Mouse (Mus musculus): ENCODE measurements around the gene Vopp1. TPM values are rescaled to one million over a fixed set of nuclear protein-coding genes. Genes with fewer than 3 reads are reported as not detected.
"Not testable (repeated sequence)": the region's sequence is repeated elsewhere in the genome, so short reads cannot be mapped to it uniquely, and the experiment has no call there.

The Vopp1 gene
- polyA plus RNA-seq, 1 experiment from 2014 or later: 59.7 TPM

GRCm38 (mm10) chr6:57811748-57812730 is 12.9 kb downstream of the Vopp1 start:
- ATAC-seq (ENCODE audit: low FRiP score, low read depth): no peak
- WGBS: 80% methylated on average over 3 of the region's 3 CpGs
- H3K4me3 ChIP-seq: no peak overlapping the region

GRCm38 (mm10) chr6:57805218-57806069 is 19.5 kb downstream of the Vopp1 start:
- Histone ChIP-seq H3K4me1 (no peaks in the 10 kb centered on the region), H3K36me3 (peaks cover 9% of the 10 kb centered on the region; the same call in 1 of the 2 replicates), H3K9me3 (0 out of 2 replicates have a peak, but pooled peaks cover 7% of the 10 kb centered on the region), H3K27me3 (no peaks in the 10 kb centered on the region), H3K4me2 (replicated peaks) (no peak overlapping the region), H3K4me3 (no peak overlapping the region), H3K9ac (no peak overlapping the region), H3K27ac (no peak overlapping the region)
- WGBS: 86% methylated on average over 5 of the region's 5 CpGs
- no peak for ATAC-seq (ENCODE audit: low FRiP score, low read depth)

More at GRCm38 (mm10) chr6:57811748-57812730, 12.9 kb downstream of the Vopp1 start:
- Histone ChIP-seq H3K9me3 (0 out of 2 replicates have a peak, but pooled peaks cover 7% of the 10 kb centered on the region), H3K4me2 (replicated peaks) (no peak overlapping the region), H3K36me3 (peaks cover 9% of the 10 kb centered on the region; the same call in 1 of the 2 replicates), H3K27ac (no peak overlapping the region), H3K27me3 (no peaks in the 10 kb centered on the region), H3K4me1 (0 out of 2 replicates have a peak, but pooled peaks cover 4% of the 10 kb centered on the region), H3K9ac (no peak overlapping the region)

GRCm38 (mm10) chr6:57803130-57803529 is 21.8 kb downstream of the Vopp1 start:
- no peak for ATAC-seq (ENCODE audit: low FRiP score, low read depth)
- H3K4me1 ChIP-seq: no peaks in the 10 kb centered on the region
- no peak overlapping the region for H3K9ac ChIP-seq
- no peak overlapping the region for H3K4me2 ChIP-seq (replicated peaks)
- 78% methylated on average over 2 of the region's 2 CpGs for WGBS
- H3K9me3 ChIP-seq: no peaks in the 10 kb centered on the region
- no peaks in the 10 kb centered on the region for H3K36me3 ChIP-seq
- no peaks in the 10 kb centered on the region for H3K27me3 ChIP-seq
- no peak overlapping the region for H3K27ac ChIP-seq
- no peak overlapping the region for H3K4me3 ChIP-seq

- Histone ChIP-seq H3K9ac (no peak overlapping the region), H3K9me3 (no peaks in the 10 kb centered on the region), H3K36me3 (no peaks in the 10 kb centered on the region), H3K4me3 (no peak overlapping the region), H3K27me3 (no peaks in the 10 kb centered on the region), H3K27ac (no peak overlapping the region), H3K4me1 (no peaks in the 10 kb centered on the region), H3K4me2 (replicated peaks) (no peak overlapping the region)
- ATAC-seq (ENCODE audit: low FRiP score, low read depth): no peak
- 92% methylated on average over 1 of the region's 1 CpGs for WGBS
These were observed 26.0 kb downstream of the Vopp1 start for GRCm38 (mm10) chr6:57798986-57799385.

GRCm38 (mm10) chr6:57796853-57797423 is 28.0 kb downstream of the Vopp1 start:
- Histone ChIP-seq H3K4me3 (no peak overlapping the region), H3K27me3 (no peaks in the 10 kb centered on the region), H3K9ac (no peak overlapping the region), H3K4me1 (no peaks in the 10 kb centered on the region), H3K36me3 (no peaks in the 10 kb centered on the region), H3K27ac (no peak overlapping the region), H3K9me3 (no peaks in the 10 kb centered on the region), H3K4me2 (replicated peaks) (no peak overlapping the region)
- ATAC-seq (ENCODE audit: low FRiP score, low read depth): no peak
- 86% methylated on average over 3 of the region's 3 CpGs for WGBS

- ATAC-seq (ENCODE audit: low FRiP score, low read depth): no peak
These were observed 29.1 kb downstream of the Vopp1 start for GRCm38 (mm10) chr6:57795835-57796234.

GRCm38 (mm10) chr6:57792821-57793220 is 32.1 kb downstream of the Vopp1 start:
- not testable (repeated sequence) for H3K4me3 ChIP-seq; H3K27ac ChIP-seq; H3K36me3 ChIP-seq; H3K4me2 ChIP-seq (replicated peaks); ATAC-seq (ENCODE audit: low FRiP score, low read depth); H3K4me1 ChIP-seq; H3K9me3 ChIP-seq; H3K27me3 ChIP-seq; H3K9ac ChIP-seq
- 70% methylated on average over 9 of the region's 9 CpGs for WGBS

More at GRCm38 (mm10) chr6:57795835-57796234, 29.1 kb downstream of the Vopp1 start:
- 65% methylated on average over 3 of the region's 3 CpGs for WGBS
- no peak overlapping the region for H3K27ac ChIP-seq
- no peaks in the 10 kb centered on the region for H3K4me1 ChIP-seq
- H3K9me3 ChIP-seq: no peaks in the 10 kb centered on the region
- H3K4me3 ChIP-seq: no peak overlapping the region
- H3K36me3 ChIP-seq: no peaks in the 10 kb centered on the region
- no peak overlapping the region for H3K4me2 ChIP-seq (replicated peaks)
- no peak overlapping the region for H3K9ac ChIP-seq
- no peaks in the 10 kb centered on the region for H3K27me3 ChIP-seq

- Histone ChIP-seq H3K4me2 (replicated peaks) (no peak overlapping the region), H3K4me1 (no peaks in the 10 kb centered on the region), H3K4me3 (no peak overlapping the region), H3K27ac (no peak overlapping the region), H3K27me3 (no peaks in the 10 kb centered on the region), H3K36me3 (peaks cover 16% of the 10 kb centered on the region), H3K9me3 (peaks cover 3% of the 10 kb centered on the region; the same call in 1 of the 2 replicates), H3K9ac (no peak overlapping the region)
- 95% methylated on average over 4 of the region's 4 CpGs for WGBS
- ATAC-seq (ENCODE audit: low FRiP score, low read depth): no peak
These were observed 34.4 kb downstream of the Vopp1 start for GRCm38 (mm10) chr6:57790542-57790941.

GRCm38 (mm10) chr6:57787376-57787775 is 37.6 kb downstream of the Vopp1 start:
- WGBS: 95% methylated on average over 6 of the region's 6 CpGs
- H3K4me1 ChIP-seq: no peaks in the 10 kb centered on the region
- peaks cover 3% of the 10 kb centered on the region; the same call in 1 of the 2 replicates for H3K9me3 ChIP-seq
- H3K9ac ChIP-seq: no peak overlapping the region
- H3K4me3 ChIP-seq: no peak overlapping the region
- H3K27me3 ChIP-seq: no peaks in the 10 kb centered on the region
- no peak overlapping the region for H3K27ac ChIP-seq
- peaks cover 23% of the 10 kb centered on the region for H3K36me3 ChIP-seq
- no peak for ATAC-seq (ENCODE audit: low FRiP score, low read depth)
- H3K4me2 ChIP-seq (replicated peaks): no peak overlapping the region

- H3K27ac ChIP-seq: no peak overlapping the region
These were observed 40.7 kb downstream of the Vopp1 start for GRCm38 (mm10) chr6:57784251-57784650.

GRCm38 (mm10) chr6:57782658-57783057 is 42.3 kb downstream of the Vopp1 start:
- H3K27ac ChIP-seq: no peak overlapping the region
- H3K9me3 ChIP-seq: no peaks in the 10 kb centered on the region
- H3K4me2 ChIP-seq (replicated peaks): no peak overlapping the region
- no peak overlapping the region for H3K4me3 ChIP-seq
- H3K36me3 ChIP-seq: peaks cover 19% of the 10 kb centered on the region
- no peaks in the 10 kb centered on the region for H3K27me3 ChIP-seq
- no peak overlapping the region for H3K9ac ChIP-seq
- 95% methylated on average over 1 of the region's 1 CpGs for WGBS
- no peak for ATAC-seq (ENCODE audit: low FRiP score, low read depth)
- H3K4me1 ChIP-seq: no peaks in the 10 kb centered on the region

More at GRCm38 (mm10) chr6:57784251-57784650, 40.7 kb downstream of the Vopp1 start:
- Histone ChIP-seq H3K36me3 (peaks cover 19% of the 10 kb centered on the region), H3K4me2 (replicated peaks) (no peak overlapping the region), H3K4me1 (no peaks in the 10 kb centered on the region), H3K9ac (no peak overlapping the region), H3K9me3 (no peaks in the 10 kb centered on the region), H3K4me3 (no peak overlapping the region), H3K27me3 (no peaks in the 10 kb centered on the region)
- ATAC-seq (ENCODE audit: low FRiP score, low read depth): no peak
- WGBS: 87% methylated on average over 1 of the region's 1 CpGs

Data from limb, embryonic 13.5 days (tissue).